In the genomic region with DNA sequence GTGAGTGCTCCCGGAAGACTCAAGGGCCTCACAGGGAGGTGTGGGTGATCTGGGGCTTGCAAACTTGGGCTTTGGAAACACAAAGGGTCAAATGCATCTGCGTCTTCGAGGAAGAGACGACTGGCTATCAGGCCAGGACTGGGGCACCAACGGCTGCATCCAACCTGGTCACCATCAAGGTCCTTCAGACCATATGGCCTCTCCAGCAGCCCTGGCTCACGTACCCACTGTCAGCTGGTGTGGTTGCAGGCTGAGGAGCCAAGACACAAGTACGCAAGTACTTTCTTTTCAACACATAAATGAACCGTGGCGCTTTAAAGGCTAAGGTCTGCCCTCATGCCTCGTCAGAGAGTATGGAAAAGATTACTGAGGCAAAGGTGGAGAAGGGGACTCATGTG, we compare ENCODE assay signal across 12 mouse cellular contexts. TPM values are rescaled to one million over a fixed set of nuclear protein-coding genes. Genes with fewer than 3 reads are reported as not detected.
DNase-seq lines count a peak whose midpoint lies in the region; ATAC-seq and TF ChIP-seq lines count a peak whose summit lies in the region.
"Had no signal": no experiment of that assay in that cellular context is flagged by ENCODE, and none has a peak within 500 bp of the region (broad histone marks: within the 10 kb centered on the region; RNA-seq: fewer than 3 reads in every experiment).

No protein-coding gene starts in this region.

- no peak overlapping the region for H3K4me3 ChIP-seq in hindbrain, postnatal 0 days (ENCODE audit: low read length)
- no peak overlapping the region for H3K4me3 ChIP-seq in hindbrain, embryonic 11.5 days (ENCODE audit: low read depth, low read length)
- no peak overlapping the region for H3K4me3 ChIP-seq in limb, embryonic 13.5 days
- H3K4me3 ChIP-seq in liver, embryonic 11.5 days (ENCODE audit: low read depth, low read length), result no peak overlapping the region
- H3K4me3 ChIP-seq: forebrain, embryonic 15.5 days; liver, embryonic 13.5 days had no signal

- peaks cover 12% of the 10 kb centered on the region for H3K4me1 ChIP-seq in hindbrain, postnatal 0 days (ENCODE audit: insufficient read depth, low read length)
- peaks cover 11% of the 10 kb centered on the region for H3K4me1 ChIP-seq in hindbrain, embryonic 11.5 days (replicated peaks; ENCODE audit: control insufficient read depth, insufficient read depth, low read length)
- H3K4me1 ChIP-seq in limb, embryonic 13.5 days, result peaks cover 64% of the 10 kb centered on the region
- peaks cover 10% of the 10 kb centered on the region for H3K4me1 ChIP-seq in liver, embryonic 11.5 days (replicated peaks; ENCODE audit: control insufficient read depth, insufficient read depth, low read length)

- H3K27me3 ChIP-seq in hindbrain, postnatal 0 days (ENCODE audit: insufficient read depth, low read length), result no peaks in the 10 kb centered on the region
- no peaks in the 10 kb centered on the region for H3K27me3 ChIP-seq in hindbrain, embryonic 11.5 days (ENCODE audit: control insufficient read depth, insufficient read depth, low read length)
- H3K27me3 ChIP-seq in limb, embryonic 13.5 days, result no peaks in the 10 kb centered on the region
- no peaks in the 10 kb centered on the region for H3K27me3 ChIP-seq in liver, embryonic 11.5 days (replicated peaks; ENCODE audit: control insufficient read depth, insufficient read depth, low read length)
- H3K27me3 ChIP-seq: forebrain, embryonic 15.5 days; liver, embryonic 13.5 days had no signal

- WGBS in hindbrain, postnatal 0 days, result 49% methylated on average over 10 of the region's 10 CpGs
- WGBS in hindbrain, embryonic 11.5 days, result 55% methylated on average over 10 of the region's 10 CpGs
- WGBS in limb, embryonic 13.5 days, result 48% methylated on average over 10 of the region's 10 CpGs
- 60% methylated on average over 10 of the region's 10 CpGs for WGBS in liver, embryonic 11.5 days

- no peak for ATAC-seq in hindbrain, postnatal 0 days
- ATAC-seq in hindbrain, embryonic 11.5 days (ENCODE audit: low FRiP score), result no peak
- no peak for ATAC-seq in limb, embryonic 13.5 days (ENCODE audit: low FRiP score, low read depth)
- no peak for ATAC-seq in liver, embryonic 11.5 days (replicated peaks; ENCODE audit: low FRiP score)

- no peaks in the 10 kb centered on the region for H3K9me3 ChIP-seq in hindbrain, postnatal 0 days (ENCODE audit: low read length)
- no peaks in the 10 kb centered on the region for H3K9me3 ChIP-seq in hindbrain, embryonic 11.5 days (ENCODE audit: control insufficient read depth, low read length)
- H3K9me3 ChIP-seq in limb, embryonic 13.5 days, result no peaks in the 10 kb centered on the region
- no peaks in the 10 kb centered on the region for H3K9me3 ChIP-seq in liver, embryonic 11.5 days (ENCODE audit: control insufficient read depth, low read length)
- H3K9me3 ChIP-seq: forebrain, embryonic 15.5 days; liver, embryonic 13.5 days had no signal

- 0 out of 2 replicates have a peak overlapping the region, but pooled peaks have one; percentile 10 for H3K9ac ChIP-seq in hindbrain, postnatal 0 days (replicated peaks; ENCODE audit: low read length)
- H3K9ac ChIP-seq in hindbrain, embryonic 11.5 days (ENCODE audit: low read depth, low read length), result no peak overlapping the region
- peak overlapping the region; percentile 31; the same call in 1 of the 2 replicates for H3K9ac ChIP-seq in limb, embryonic 13.5 days
- no peak overlapping the region for H3K9ac ChIP-seq in liver, embryonic 11.5 days (ENCODE audit: low read depth, low read length)
- H3K9ac ChIP-seq: forebrain, embryonic 15.5 days; liver, embryonic 13.5 days had no signal

- no peaks in the 10 kb centered on the region for H3K36me3 ChIP-seq in hindbrain, postnatal 0 days (ENCODE audit: insufficient read depth, low read length)
- no peaks in the 10 kb centered on the region for H3K36me3 ChIP-seq in hindbrain, embryonic 11.5 days (ENCODE audit: control insufficient read depth, insufficient read depth, low read length)
- peaks cover 6% of the 10 kb centered on the region; the same call in 1 of the 2 replicates for H3K36me3 ChIP-seq in limb, embryonic 13.5 days
- H3K36me3 ChIP-seq in liver, embryonic 11.5 days (ENCODE audit: control insufficient read depth, insufficient read depth, low read length), result no peaks in the 10 kb centered on the region
- H3K36me3 ChIP-seq: forebrain, embryonic 15.5 days; G1E; liver, embryonic 13.5 days had no signal

- H3K27ac ChIP-seq in hindbrain, postnatal 0 days, result no peak overlapping the region; the same call in 1 of the 2 replicates
- no peak overlapping the region for H3K27ac ChIP-seq in hindbrain, embryonic 11.5 days (ENCODE audit: low read depth, low read length)
- H3K27ac ChIP-seq in limb, embryonic 13.5 days, result no peak overlapping the region; the same call in 1 of the 2 replicates
- no peak overlapping the region for H3K27ac ChIP-seq in liver, embryonic 11.5 days (ENCODE audit: low read depth, low read length)
- H3K27ac ChIP-seq: forebrain, embryonic 15.5 days; liver, embryonic 13.5 days had no signal

- no peak for DNase-seq in hindbrain, postnatal 0 days (ENCODE audit: low spot score)
- DNase-seq in hindbrain, embryonic 11.5 days (ENCODE audit: low spot score), result no peak
- DNase-seq in adipocyte (ENCODE audit: low spot score), result peak; percentile 19
- DNase-seq in brain, adult 2 months (ENCODE audit: low read depth, low spot score), result peak; percentile 70
- no peak for DNase-seq in frontal cortex, postnatal 36 days (ENCODE audit: low spot score in 2 of 2)
- DNase-seq in spleen, adult 12 weeks (ENCODE audit: low spot score), result no peak
- no peak for DNase-seq in liver, embryonic 11.5 days (ENCODE audit: low spot score)

- no peak overlapping the region for H3K4me2 ChIP-seq in hindbrain, postnatal 0 days (ENCODE audit: low read depth, low read length)
- H3K4me2 ChIP-seq in hindbrain, embryonic 11.5 days (replicated peaks; ENCODE audit: low read depth, low read length), result no peak overlapping the region
- H3K4me2 ChIP-seq in limb, embryonic 13.5 days (replicated peaks), result no peak overlapping the region; the same call in 1 of the 2 replicates
- H3K4me2 ChIP-seq in liver, embryonic 11.5 days, result no peak overlapping the region
- H3K4me2 ChIP-seq: forebrain, embryonic 15.5 days; heart, embryonic 11.5 days; liver, embryonic 13.5 days had no signal

- TF ChIP-seq CTCF in hindbrain, postnatal 0 days (IDR thresholded peaks at IDR 0.05; ENCODE audit: low read depth), result no peak

RNA-seq across cellular contexts. Expression of a gene that starts 40.5 kb away (rescaled TPM):
- 161 and 182 TPM in 2 replicates for total RNA-seq in hindbrain, postnatal 0 days (2014; rRNA removed)
- polyA plus RNA-seq in hindbrain, postnatal 0 days (2015; fragmentation: Nextera tagmentation; extraction: Ambion mirVana), result 42.1 and 43.9 TPM in 2 replicates
- 16.9 and 20.7 TPM in 2 replicates for polyA plus RNA-seq in hindbrain, embryonic 11.5 days (2014; fragmentation: Nextera tagmentation; extraction: Ambion mirVana)
- 25.1 and 27.2 TPM in 2 replicates for polyA plus RNA-seq in limb, embryonic 13.5 days (2015; fragmentation: Nextera tagmentation; extraction: Ambion mirVana)
- polyA plus RNA-seq in liver, embryonic 11.5 days (2014; fragmentation: Nextera tagmentation; extraction: Ambion mirVana), result 3.4 and 3.6 TPM in 2 replicates
- polyA plus RNA-seq: G1E had no signal

RNA-seq across cellular contexts. Expression of a gene that starts 40.6 kb away (rescaled TPM):
- total RNA-seq in hindbrain, postnatal 0 days (2014; rRNA removed), result 11.5 and 12.5 TPM in 2 replicates
- polyA plus RNA-seq in hindbrain, postnatal 0 days (2015; fragmentation: Nextera tagmentation; extraction: Ambion mirVana), result 9.7 and 10.3 TPM in 2 replicates
- polyA plus RNA-seq in hindbrain, embryonic 11.5 days (2014; fragmentation: Nextera tagmentation; extraction: Ambion mirVana), result 16.5 and 19.3 TPM in 2 replicates
- polyA plus RNA-seq in limb, embryonic 13.5 days (2015; fragmentation: Nextera tagmentation; extraction: Ambion mirVana), result 4.8 and 6.8 TPM in 2 replicates
- 4.1 and 5.4 TPM in 2 replicates for polyA plus RNA-seq in liver, embryonic 11.5 days (2014; fragmentation: Nextera tagmentation; extraction: Ambion mirVana)
- polyA plus RNA-seq: G1E had no signal

Comparison
In these comparisons a context has a peak if more than half of its experiments do, and no peak if none do; other contexts are left out.
1. H3K9ac ChIP-seq: peak in hindbrain, postnatal 0 days (single experiment) and limb, embryonic 13.5 days (single experiment); none in hindbrain, embryonic 11.5 days (single experiment) and liver, embryonic 11.5 days (single experiment).
2. DNase-seq: peak in adipocyte (single experiment) and brain, adult 2 months (single experiment); none in hindbrain, postnatal 0 days (single experiment), hindbrain, embryonic 11.5 days (single experiment), frontal cortex, postnatal 36 days (0 of 2), spleen, adult 12 weeks (single experiment) and liver, embryonic 11.5 days (single experiment).